Mouse (Mus musculus): ENCODE results near the gene Sh3gl1.

GRCm38 (mm10) chr17:56071126-56071525 lies 34.7 kb upstream of the Sh3gl1 start:
- TF ChIP-seq CHD2 (IDR thresholded peaks at IDR 0.05; ENCODE audit: low read length) (no peak), EP300 (IDR thresholded peaks at IDR 0.05; ENCODE audit: low read depth in 1 of 2, low read length in 2 of 2) (no peak), TCF12 (IDR thresholded peaks at IDR 0.05; ENCODE audit: low read depth, low read length) (no peak), GATA1 (IDR thresholded peaks at IDR 0.05; ENCODE audit: low read depth, low read length) (no peak), ELF1 (IDR thresholded peaks at IDR 0.05; ENCODE audit: low read depth, low read length) (no peak)
